8 mouse cellular contexts compared by ENCODE assay signal in the genomic region with DNA sequence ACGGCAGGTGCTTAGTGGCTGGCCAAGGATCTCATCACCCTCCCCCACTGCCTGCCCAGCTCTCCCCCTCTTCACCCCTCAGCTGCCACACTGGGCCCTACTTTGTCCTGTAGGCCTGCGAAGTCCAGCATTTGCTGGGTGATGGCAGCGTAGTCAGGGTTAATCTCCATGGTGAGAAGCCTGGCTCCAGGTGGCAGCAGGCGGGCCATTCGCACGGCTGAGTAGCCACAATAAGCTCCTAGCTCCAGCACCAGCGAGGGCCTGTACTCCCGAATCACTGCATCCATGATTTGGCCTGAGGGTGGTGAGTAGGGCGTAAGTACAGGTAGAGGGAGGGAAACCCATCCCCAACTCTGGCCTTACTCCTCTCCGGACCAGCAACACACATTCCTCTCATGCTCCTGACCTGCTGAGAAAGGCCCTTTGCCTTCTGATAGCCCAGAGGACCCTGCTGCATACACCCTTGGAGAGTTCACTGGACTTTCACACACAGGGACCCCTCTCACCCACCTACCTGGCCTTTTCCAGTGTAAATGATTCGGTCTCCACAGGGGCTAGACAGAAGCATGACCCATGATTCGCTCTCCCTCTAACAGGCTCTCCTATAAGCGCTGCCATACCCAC. TPM values are rescaled to one million over a fixed set of nuclear protein-coding genes. Genes with fewer than 3 reads are reported as not detected.
DNase-seq lines count a peak whose midpoint lies in the region; ATAC-seq and TF ChIP-seq lines count a peak whose summit lies in the region.
"Had no signal": no experiment of that assay in that cellular context is flagged by ENCODE, and none has a peak within 500 bp of the region (broad histone marks: within the 10 kb centered on the region; RNA-seq: fewer than 3 reads in every experiment).

No protein-coding gene starts in this region.

- H3K9ac ChIP-seq in liver, adult 2 months (ENCODE audit: low read depth, low read length) = peak overlapping the region; percentile 75
- no peak overlapping the region for H3K9ac ChIP-seq in liver, embryonic 12.5 days
- 0 out of 2 replicates have a peak overlapping the region, but pooled peaks have one; percentile 31 for H3K9ac ChIP-seq in kidney, embryonic 16.5 days (replicated peaks; ENCODE audit: low read length)
- no peak overlapping the region for H3K9ac ChIP-seq in neural tube, embryonic 15.5 days (replicated peaks)

- H3K4me1 ChIP-seq in liver, adult 2 months (ENCODE audit: control insufficient read depth, insufficient read depth, low read length) = peaks cover 44% of the 10 kb centered on the region
- peaks cover 27% of the 10 kb centered on the region for H3K4me1 ChIP-seq in liver, embryonic 12.5 days
- peaks cover 45% of the 10 kb centered on the region for H3K4me1 ChIP-seq in hindbrain, embryonic 10.5 days (replicated peaks)
- H3K4me1 ChIP-seq in kidney, embryonic 16.5 days (ENCODE audit: insufficient read depth, low read length) = peaks cover 34% of the 10 kb centered on the region
- peaks cover 30% of the 10 kb centered on the region for H3K4me1 ChIP-seq in neural tube, embryonic 15.5 days

- no peak overlapping the region for H3K4me2 ChIP-seq in liver, embryonic 12.5 days
- no peak overlapping the region for H3K4me2 ChIP-seq in kidney, embryonic 16.5 days (replicated peaks; ENCODE audit: low read depth, low read length)
- no peak overlapping the region for H3K4me2 ChIP-seq in neural tube, embryonic 15.5 days

- H3K36me3 ChIP-seq in liver, adult 2 months (ENCODE audit: control insufficient read depth, insufficient read depth, low read length) = peaks cover 17% of the 10 kb centered on the region
- peaks cover 93% of the 10 kb centered on the region for H3K36me3 ChIP-seq in liver, embryonic 12.5 days
- peaks cover 80% of the 10 kb centered on the region for H3K36me3 ChIP-seq in hindbrain, embryonic 10.5 days
- H3K36me3 ChIP-seq in kidney, embryonic 16.5 days (ENCODE audit: insufficient read depth, low read length) = peaks cover 26% of the 10 kb centered on the region
- H3K36me3 ChIP-seq in neural tube, embryonic 15.5 days = peaks cover 34% of the 10 kb centered on the region

- TF ChIP-seq POLR2A in liver, adult 2 months (IDR thresholded peaks at IDR 0.05; ENCODE audit: extremely low read depth, insufficient read depth, low read length) = no peak

- no peak for DNase-seq in liver, adult 2 months (ENCODE audit: extremely low read depth, low read depth, low spot score)
- no peak for DNase-seq in hindbrain, embryonic 10.5 days (ENCODE audit: low spot score)
- no peak for DNase-seq in urinary bladder, adult 18-20 months (ENCODE audit: low spot score in 2 of 2)
- no peak for DNase-seq in MN1 (ENCODE audit: low spot score)
- DNase-seq: right cerebral cortex, postnatal 4 days had no signal

- 38% methylated on average over 13 of the region's 13 CpGs for WGBS in liver, adult 2 months
- WGBS in liver, embryonic 12.5 days (ENCODE audit: insufficient replicate concordance) = 93% methylated on average over 13 of the region's 13 CpGs
- 70% methylated on average over 13 of the region's 13 CpGs for WGBS in hindbrain, embryonic 10.5 days
- 61% methylated on average over 13 of the region's 13 CpGs for WGBS in kidney, embryonic 16.5 days
- 60% methylated on average over 13 of the region's 13 CpGs for WGBS in neural tube, embryonic 15.5 days

- H3K9me3 ChIP-seq in liver, embryonic 12.5 days (replicated peaks) = no peaks in the 10 kb centered on the region
- H3K9me3 ChIP-seq in hindbrain, embryonic 10.5 days = no peaks in the 10 kb centered on the region
- H3K9me3 ChIP-seq in kidney, embryonic 16.5 days (ENCODE audit: low read length) = no peaks in the 10 kb centered on the region
- H3K9me3 ChIP-seq in neural tube, embryonic 15.5 days (replicated peaks) = no peaks in the 10 kb centered on the region

- peaks cover 3% of the 10 kb centered on the region; the same call in 1 of the 2 replicates for H3K79me2 ChIP-seq in liver, adult 2 months (ENCODE audit: control insufficient read depth, insufficient read depth, low read length)

- peak overlapping the region; percentile 73 for H3K27ac ChIP-seq in liver, adult 2 months (replicated peaks; ENCODE audit: insufficient read depth, low read depth, low read length)
- no peak overlapping the region for H3K27ac ChIP-seq in liver, embryonic 12.5 days
- peak overlapping the region; percentile 60 for H3K27ac ChIP-seq in hindbrain, embryonic 10.5 days
- peak overlapping the region; percentile 67 for H3K27ac ChIP-seq in kidney, embryonic 16.5 days (ENCODE audit: low read length)
- H3K27ac ChIP-seq in neural tube, embryonic 15.5 days (replicated peaks) = peak overlapping the region; percentile 56

- ATAC-seq in liver, embryonic 12.5 days = no peak
- ATAC-seq in kidney, embryonic 16.5 days (ENCODE audit: low FRiP score, low TSS enrichment) = peak; percentile 57
- peak; percentile 23; the same call in 1 of the 2 replicates for ATAC-seq in neural tube, embryonic 15.5 days (ENCODE audit: low FRiP score)

- no peak for TF ChIP-seq CTCF in liver, adult 2 months (IDR thresholded peaks at IDR 0.05; ENCODE audit: low read depth, low read length)

- H3K27me3 ChIP-seq in liver, adult 2 months (ENCODE audit: control insufficient read depth, insufficient read depth, low read length) = no peaks in the 10 kb centered on the region
- no peaks in the 10 kb centered on the region for H3K27me3 ChIP-seq in liver, embryonic 12.5 days (replicated peaks)
- no peaks in the 10 kb centered on the region for H3K27me3 ChIP-seq in hindbrain, embryonic 10.5 days (ENCODE audit: insufficient read depth, poor library complexity, severe bottlenecking)
- no peaks in the 10 kb centered on the region for H3K27me3 ChIP-seq in kidney, embryonic 16.5 days (ENCODE audit: insufficient read depth, low read length)
- H3K27me3 ChIP-seq in neural tube, embryonic 15.5 days (replicated peaks) = no peaks in the 10 kb centered on the region

- H3K4me3 ChIP-seq in liver, adult 2 months (ENCODE audit: insufficient read depth, low read depth, low read length) = peak overlapping the region; percentile 43
- H3K4me3 ChIP-seq in liver, embryonic 12.5 days = no peak overlapping the region
- no peak overlapping the region for H3K4me3 ChIP-seq in hindbrain, embryonic 10.5 days
- H3K4me3 ChIP-seq in kidney, embryonic 16.5 days (ENCODE audit: low read length) = no peak overlapping the region
- H3K4me3 ChIP-seq in neural tube, embryonic 15.5 days (replicated peaks) = no peak overlapping the region

RNA-seq across cellular contexts. Expression of a gene that starts 15.0 kb away (rescaled TPM):
- total RNA-seq in liver, adult 2 months (2014; rRNA removed) = 23.9 and 30.9 TPM in 2 replicates
- 39.1 and 46.6 TPM in 2 replicates for polyA plus RNA-seq in liver, adult 2 months (2012; rRNA removed)
- polyA plus RNA-seq in liver, embryonic 12.5 days (2016; fragmentation: Nextera tagmentation; extraction: Ambion mirVana) = 106 and 107 TPM in 2 replicates
- 30.5 and 34.7 TPM in 2 replicates for polyA plus RNA-seq in hindbrain, embryonic 10.5 days (2016; fragmentation: Nextera tagmentation; extraction: Ambion mirVana)
- 33.7 and 35.2 TPM in 2 replicates for polyA plus RNA-seq in kidney, embryonic 16.5 days (2015; fragmentation: Nextera tagmentation; extraction: Ambion mirVana)
- 28.3 and 30.9 TPM in 2 replicates for polyA plus RNA-seq in neural tube, embryonic 15.5 days (2015; fragmentation: Nextera tagmentation; extraction: Ambion mirVana)

RNA-seq across cellular contexts. Expression of a gene that starts 15.5 kb away (rescaled TPM):
- total RNA-seq in liver, adult 2 months (2014; rRNA removed) = 474 and 538 TPM in 2 replicates
- 779 and 1,223 TPM in 2 replicates for polyA plus RNA-seq in liver, adult 2 months (2012; rRNA removed)
- polyA plus RNA-seq in liver, embryonic 12.5 days (2016; fragmentation: Nextera tagmentation; extraction: Ambion mirVana) = 113 and 120 TPM in 2 replicates
- polyA plus RNA-seq in hindbrain, embryonic 10.5 days (2016; fragmentation: Nextera tagmentation; extraction: Ambion mirVana) = 62.5 and 67.9 TPM in 2 replicates
- polyA plus RNA-seq in kidney, embryonic 16.5 days (2015; fragmentation: Nextera tagmentation; extraction: Ambion mirVana) = 119 and 127 TPM in 2 replicates
- polyA plus RNA-seq in neural tube, embryonic 15.5 days (2015; fragmentation: Nextera tagmentation; extraction: Ambion mirVana) = 117 and 128 TPM in 2 replicates

Comparison
In these comparisons a context has a peak if more than half of its experiments do, and no peak if none do; other contexts are left out.
1. H3K9ac ChIP-seq: peak in liver, adult 2 months (single experiment) and kidney, embryonic 16.5 days (single experiment); none in liver, embryonic 12.5 days (single experiment) and neural tube, embryonic 15.5 days (single experiment).